Mouse (Mus musculus) testis, postnatal 14 days (tissue): ENCODE measurements around the gene Fam19a5.
A peak's percentile ranks its signal among the peaks of the same experiment; 100 is the strongest.

Experiments used
- DNase-seq: peaks from one replicate; pipeline ENCODE4 v3.0.0; 2021; ENCODE audit warnings: low spot score

Gene Fam19a5

DNA sequence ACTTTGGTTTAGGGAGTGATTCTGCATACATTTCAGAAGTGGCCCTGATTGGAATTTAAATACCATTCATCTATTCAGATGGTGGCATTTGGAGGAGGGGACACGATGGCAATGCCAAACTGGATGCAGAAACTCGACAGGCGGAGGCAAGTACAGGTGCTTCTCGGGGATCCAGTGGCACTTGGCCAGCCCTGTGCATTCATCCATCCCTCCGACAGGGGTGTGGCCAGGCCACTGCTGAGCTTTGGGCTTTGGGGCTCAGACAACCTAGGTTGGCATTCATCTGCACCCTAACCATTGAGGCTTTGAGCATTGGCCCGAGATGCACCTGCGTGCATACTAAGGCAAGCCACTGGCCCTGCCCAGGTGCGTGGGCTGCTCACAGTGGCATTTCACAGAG lies 52.6 kb downstream of the Fam19a5 start:
- DNase-seq: no peak

DNA sequence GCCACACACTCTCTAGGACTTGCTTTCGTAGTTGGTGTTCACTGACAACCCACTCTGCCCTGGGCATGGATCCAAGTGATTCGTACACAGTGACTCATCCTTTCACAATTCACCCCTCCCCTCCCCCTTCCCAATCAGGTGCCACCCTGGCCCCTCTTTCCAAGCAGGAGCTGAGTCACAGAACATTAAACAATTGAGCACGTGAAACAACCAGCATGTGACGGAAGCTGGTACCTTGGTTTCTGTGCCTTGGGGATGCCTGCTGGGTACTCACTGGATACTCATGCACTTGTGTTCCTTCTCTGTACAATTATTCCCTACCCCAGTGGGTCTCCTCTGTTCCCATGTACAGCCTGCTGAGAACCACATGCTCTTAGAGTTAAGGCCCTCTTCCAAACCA lies 53.0 kb downstream of the Fam19a5 start:
- no peak for DNase-seq

DNA sequence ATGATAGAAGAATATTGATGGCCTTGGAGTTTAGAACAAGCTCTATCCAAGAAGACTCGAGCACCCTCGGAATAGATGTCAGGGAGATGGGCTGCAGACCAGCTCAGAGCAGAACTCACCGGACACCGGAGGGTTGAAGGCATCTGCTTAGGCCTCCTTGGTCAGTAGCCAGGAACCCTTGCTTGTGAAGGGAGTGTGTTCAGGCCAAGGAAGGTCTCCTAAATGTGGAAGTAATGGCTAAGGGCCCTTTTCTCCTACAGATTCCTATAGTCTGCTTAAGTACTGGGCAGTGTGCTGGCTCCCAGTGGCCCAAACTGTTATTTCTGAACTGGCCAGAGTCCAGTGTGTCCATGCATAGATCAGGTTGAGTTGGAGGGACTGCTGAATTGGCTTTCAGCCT lies 53.7 kb downstream of the Fam19a5 start:
- no peak for DNase-seq

DNA sequence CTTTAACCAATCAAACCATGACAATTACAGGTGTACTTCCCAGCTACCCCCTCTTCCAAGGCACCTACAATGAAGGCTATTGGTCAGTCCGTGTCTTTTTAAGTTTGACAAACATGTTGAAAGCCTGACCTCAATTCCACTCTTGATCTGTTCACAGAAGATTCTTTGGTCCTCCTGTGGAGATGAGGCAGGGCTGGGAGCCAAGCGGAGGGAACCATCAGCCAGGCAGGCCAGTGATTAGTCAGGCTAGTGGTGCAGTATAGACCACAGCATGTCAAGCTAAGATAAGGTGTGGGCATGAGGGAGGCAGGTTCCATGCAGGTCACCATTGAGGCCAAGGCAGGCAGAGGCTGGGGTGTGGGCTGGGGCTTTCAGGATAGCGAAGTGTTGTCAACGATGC lies 54.5 kb downstream of the Fam19a5 start:
- DNase-seq: no peak

DNA sequence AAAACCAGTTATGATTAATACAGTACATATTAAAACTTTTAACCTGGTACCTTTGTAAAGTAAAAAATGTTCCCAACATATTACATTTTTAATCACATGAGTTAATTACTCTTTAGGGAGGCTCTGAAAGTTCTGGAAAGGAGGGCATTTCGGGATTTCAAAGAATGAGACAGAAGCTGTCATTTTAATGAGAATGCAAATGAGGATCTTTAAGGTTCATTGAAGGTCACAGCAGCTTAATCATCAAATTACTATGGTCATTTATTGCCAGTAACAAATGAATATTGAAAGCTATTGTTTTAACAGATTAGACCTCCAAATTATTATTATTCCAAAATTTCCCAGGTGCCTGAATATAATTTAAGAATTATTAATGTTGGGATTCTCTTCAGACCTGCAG lies 59.2 kb downstream of the Fam19a5 start:
- DNase-seq: no peak

DNA sequence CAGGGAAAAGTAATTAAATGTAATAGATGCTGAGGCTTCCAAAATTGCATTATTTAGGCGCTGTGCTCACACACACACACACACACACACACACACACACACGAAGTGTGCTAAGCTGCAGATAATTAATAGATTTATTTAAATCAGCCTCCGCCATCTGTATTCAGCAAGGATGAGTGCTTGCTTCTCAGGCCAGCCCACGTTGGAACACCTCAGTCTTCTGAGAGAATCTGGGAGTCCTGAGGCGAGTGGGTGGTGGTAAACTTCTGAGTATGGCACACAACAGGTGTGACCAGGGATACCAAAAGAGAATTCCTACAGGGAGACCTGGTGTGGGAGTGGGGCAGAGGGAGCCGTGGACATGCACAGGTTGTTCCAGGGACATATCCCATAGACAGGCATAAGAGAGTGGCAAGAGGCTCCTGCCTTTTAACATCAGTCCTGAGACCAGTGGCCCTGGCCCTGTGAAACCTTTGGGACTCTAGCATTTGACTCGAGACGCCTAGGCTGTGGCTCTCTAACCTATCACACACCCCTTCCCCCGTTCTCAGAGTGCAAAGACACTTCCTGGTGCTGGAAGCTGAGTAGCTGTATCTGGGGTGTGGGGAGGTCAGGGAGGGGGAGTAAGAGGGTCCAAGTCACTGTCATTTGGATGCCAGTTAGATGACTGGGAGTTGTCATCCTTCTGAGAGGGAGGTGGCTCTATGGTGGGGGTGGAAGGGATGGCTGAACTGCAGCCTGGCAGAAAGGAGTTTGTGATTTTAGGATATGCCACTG lies 61.6 kb downstream of the Fam19a5 start:
- no peak for DNase-seq

DNA sequence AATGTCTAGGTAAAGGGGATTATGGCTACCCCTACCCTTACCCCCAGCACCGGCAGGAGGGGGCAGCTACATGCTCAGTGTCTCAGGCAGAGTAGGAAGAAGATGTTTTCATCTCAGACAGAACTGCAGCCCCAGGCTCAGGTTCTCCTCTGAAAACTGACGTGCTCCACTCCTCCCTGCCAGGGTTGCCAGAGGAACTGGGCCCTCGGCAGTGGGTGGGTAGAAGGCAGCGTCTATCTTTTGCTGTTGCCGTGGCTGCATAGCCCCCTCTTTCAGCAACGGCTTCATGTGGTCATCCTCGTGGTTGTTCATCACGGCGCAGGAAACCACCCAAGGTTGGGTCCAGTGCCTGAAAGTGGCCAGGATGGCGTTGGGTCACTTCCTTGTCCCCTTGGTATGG lies 62.6 kb downstream of the Fam19a5 start:
- DNase-seq: no peak

DNA sequence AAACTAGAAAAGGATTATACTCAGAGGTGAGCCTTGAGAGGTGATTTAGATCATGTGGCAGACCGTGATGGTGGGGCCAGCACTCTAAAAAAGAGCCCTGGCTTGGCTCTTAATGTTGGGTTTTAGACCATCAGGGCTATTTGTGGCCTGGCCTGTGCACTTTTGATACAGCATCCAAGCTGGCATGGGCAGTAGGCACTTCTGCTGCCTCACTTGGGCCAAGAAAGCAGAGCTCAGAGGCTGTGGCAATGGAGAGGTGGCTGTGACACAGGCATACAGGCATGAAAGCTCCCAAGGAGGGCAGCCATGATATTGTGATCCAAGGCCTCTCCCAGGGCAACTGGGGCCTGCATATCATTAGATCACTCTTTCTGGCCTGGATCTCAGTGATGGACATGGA lies 65.1 kb downstream of the Fam19a5 start:
- no peak for DNase-seq

DNA sequence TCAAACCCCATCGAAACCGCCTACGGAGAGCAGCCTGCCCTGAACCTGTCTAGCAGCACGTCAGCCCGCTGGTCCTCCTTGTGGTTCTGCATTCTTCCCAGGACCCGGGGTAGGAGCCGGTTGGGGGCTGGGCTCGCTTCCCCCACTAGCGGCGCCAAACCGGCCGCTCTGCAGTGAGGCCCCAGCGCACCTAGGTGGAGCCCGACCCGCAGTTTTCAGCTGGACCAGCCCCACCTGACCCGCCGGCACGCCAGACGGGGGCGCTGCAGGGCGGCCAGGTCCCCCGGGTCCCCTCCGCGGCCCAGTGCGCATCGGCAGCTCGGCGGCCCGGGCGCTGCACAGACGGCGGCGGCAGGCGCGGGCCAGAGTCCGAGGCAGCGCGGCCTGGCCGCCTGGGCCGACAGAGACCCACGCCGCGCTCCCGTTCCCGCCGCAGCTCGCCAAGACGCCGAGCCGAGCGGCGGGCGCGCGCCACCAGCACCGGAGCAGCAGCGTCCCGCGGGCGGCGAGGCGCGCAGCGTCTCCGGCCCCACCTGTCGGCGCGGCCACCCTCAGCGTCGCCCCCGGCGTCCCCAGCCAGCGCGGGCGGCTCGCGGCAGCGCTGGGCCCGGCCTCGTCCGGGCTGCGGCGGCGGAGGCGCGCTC lies 80.0 kb downstream of the Fam19a5 start:
- DNase-seq: peak; percentile 87

DNA sequence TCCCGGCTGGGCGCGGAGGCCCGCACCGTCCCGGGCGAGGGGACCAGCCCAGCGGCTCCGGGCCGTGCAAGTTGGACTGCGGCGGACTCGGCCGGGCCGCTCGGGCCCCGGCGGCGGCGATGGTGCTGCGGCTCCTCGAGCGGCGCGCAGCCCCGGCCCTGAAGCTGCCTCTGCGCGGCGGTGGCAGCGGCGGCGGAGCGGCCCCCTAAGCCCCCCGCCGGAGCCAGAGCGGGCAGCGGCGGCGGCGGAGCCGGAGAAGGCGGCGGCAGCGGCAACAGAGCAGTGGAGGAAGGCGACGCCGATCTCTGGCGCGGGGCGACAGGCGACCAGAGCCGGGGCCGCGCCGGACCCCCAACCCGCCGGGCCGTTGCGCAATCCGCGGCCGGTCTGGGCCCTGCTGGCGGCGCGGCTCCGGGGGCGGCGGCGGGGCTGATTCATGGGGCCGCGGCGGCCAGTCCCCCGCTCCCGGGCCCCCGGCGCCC lies 80.6 kb downstream of the Fam19a5 start:
- peak; percentile 7 for DNase-seq

DNA sequence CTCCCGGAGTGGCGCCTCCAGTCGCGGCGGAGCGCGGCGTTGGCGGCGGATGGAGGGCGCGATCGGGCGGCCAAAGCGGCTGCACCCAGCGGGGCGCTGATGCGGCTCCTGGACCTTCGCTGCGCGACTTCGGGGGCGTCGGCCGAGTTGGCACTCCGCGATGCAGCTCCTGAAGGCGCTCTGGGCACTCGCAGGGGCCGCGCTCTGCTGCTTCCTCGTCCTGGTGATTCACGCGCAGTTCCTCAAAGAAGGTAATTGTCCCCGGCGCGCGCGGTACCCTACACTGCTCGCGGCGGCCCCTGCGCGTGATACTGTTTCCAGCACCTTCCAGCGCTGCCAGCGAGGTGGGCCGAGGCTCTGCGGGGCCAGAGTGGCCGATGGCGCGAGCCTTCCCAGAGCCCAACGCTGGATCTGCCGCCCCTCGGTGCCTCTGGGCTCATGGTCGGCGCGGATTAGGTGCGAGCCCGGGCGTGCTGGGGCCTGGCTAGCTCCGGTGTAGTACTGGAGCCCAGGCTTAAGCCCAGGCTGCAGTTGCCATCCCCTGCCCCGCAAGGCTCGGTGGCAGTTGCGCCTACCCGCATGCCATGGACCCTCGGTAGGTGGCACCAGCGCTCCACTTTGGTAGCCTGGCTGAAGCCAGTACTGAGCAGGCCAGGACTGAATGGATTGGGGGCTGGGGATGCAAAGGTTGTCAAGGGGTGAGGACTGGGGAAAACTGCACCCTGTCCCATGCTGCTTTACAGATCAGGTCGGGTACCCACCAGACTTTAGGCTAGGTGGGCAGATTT lies 81.3 kb downstream of the Fam19a5 start:
- DNase-seq: peak; percentile 78

DNA sequence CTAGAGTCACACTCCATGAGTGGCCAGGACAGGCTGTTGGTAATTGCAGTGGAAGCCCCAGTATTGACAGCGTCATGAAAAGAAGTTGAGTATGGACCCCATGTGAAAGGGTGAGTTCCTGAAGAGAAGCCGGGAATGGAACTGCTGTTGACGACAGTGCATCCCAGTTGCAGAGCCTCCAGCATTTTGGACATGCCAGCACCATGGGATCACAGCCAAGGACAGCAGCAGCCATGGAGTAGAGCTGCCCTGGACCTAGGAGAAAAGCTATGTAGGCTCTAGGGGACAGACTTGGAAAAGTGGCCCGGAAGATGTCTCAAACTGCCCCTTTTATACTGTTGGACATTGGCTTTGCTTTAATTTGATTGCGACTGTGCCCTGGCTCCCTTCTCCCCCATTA lies 91.2 kb downstream of the Fam19a5 start:
- DNase-seq: no peak

DNA sequence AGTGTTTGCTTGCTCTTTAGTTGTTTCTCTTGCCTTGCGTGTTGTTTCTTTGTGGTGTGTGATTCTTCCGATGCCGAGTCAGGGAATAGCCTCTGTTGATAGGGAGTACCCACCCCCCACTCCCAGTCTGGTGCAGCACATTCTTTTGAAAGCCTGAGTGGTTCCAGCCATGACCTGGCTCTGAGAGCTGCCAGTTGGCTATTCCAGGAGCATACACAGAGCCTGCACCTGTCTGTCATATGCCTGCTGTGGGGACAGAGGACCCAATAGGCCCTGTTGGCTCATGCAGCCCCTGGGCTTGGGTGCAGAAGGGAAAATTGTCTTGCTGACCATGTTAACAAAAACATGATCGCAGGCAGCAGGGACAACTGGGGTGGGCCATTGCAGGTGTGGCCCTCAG lies 92.3 kb downstream of the Fam19a5 start:
- no peak for DNase-seq

DNA sequence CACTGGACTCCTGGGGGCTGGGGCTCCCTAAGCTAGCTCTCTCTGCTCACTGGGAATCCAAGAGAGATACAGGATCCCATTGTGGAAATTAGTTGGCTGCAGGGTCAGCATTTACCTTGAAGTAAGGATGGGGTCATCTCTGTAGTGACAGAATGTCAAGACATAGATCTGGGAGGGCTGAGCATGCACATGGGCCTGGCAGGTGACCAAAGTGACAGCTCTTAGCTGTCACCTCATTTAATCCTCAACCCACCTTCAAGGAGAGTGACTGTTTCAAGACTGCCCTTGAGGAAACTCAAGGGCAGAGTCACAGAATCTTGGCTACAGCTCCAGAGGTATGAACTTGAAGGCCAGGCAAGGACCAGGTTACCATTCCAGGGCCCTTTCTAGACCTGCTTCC lies 93.1 kb downstream of the Fam19a5 start:
- no peak for DNase-seq

DNA sequence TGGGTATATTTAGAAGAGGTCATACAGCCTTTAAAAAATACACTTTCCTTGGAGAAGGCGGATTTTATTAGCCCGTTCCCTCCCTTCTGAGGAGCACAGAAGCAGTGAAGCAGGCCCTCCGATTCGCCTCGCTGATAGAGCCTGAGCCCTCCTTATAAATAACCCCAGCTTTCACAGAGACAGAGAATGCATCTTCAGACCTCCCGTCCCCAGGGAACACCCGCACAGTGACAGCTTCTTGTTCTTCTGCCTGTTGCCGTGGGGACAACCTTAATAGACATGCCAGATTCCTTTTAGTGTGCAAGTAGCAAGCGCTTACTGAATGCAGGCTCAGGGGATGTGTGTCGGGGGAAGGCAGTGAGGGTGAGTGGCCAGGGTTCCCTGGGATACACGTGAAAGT lies 94.2 kb downstream of the Fam19a5 start:
- DNase-seq: no peak

DNA sequence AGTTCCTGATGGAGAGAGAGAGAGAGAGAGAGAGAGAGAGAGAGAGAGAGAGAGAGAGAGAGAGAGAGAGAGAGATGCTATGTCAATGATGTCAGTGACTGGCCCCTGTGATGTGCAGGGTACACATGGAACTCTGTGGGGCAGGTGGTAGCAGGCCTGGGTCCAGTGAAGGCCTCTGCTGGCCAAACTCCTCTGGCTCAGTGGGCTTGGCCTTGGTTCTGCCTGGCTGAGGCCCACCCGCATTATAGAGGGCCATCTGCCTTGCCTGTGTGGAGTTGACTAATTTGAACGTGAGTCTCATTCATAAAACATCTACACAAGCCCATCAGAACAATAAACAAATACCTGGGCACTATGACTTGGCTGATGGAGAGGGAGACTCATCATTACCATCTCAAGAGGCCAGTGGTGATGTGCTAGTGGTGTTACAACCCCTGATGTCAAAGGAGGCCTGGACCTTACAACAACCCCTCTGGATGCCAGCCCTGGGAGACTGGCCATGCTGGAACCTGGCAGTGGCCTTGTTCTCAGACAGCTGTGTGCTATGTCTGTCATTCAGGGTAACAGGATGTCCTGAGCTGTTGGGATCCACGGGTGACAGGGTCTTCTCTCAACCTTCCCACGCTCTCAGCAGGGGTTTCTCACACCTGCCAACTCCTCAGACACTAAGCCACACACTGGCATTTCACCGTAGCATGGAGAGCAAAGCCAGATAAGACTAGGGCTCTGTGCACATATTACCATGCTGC lies 102.4 kb downstream of the Fam19a5 start:
- DNase-seq: no peak

DNA sequence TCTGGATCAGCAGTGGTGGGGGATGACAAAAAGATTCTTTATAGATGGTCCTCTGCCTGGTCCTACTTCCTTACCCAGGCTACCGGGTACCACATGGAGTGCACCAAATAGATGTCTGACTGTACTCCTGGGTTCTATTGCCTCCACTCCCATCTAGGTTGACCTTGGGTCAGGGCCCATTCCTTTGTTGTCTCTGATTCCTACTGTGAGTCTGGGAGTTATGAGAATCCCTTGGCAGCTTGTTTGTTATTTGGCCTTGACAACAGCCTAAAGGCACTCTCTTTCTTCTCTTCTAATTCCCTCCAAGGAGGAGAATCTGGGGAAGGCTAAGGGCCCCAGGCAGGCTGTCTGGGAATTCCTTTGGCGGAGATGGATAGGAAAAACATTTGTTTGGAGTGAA lies 105.6 kb downstream of the Fam19a5 start:
- DNase-seq: peak; percentile 60

DNA sequence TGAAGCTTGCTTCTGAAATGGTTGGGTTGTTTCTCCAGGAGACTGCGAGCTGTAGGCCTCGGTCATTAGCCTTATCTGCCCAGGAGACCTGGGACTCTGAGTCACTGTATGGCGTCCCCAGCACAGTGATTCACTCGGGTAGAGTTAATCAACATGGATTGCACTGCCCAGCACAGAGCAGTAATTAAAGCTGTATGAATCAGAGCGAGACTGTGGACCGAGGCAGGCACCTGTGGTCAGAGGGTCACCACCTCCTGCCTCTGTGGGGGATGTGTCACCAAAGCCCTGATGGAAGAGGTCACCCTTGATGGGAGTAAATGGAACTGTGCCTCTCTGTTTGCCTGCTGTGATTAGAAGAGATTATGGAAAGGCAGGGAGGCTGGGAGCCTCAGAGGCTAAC lies 110.5 kb downstream of the Fam19a5 start:
- no peak for DNase-seq

DNA sequence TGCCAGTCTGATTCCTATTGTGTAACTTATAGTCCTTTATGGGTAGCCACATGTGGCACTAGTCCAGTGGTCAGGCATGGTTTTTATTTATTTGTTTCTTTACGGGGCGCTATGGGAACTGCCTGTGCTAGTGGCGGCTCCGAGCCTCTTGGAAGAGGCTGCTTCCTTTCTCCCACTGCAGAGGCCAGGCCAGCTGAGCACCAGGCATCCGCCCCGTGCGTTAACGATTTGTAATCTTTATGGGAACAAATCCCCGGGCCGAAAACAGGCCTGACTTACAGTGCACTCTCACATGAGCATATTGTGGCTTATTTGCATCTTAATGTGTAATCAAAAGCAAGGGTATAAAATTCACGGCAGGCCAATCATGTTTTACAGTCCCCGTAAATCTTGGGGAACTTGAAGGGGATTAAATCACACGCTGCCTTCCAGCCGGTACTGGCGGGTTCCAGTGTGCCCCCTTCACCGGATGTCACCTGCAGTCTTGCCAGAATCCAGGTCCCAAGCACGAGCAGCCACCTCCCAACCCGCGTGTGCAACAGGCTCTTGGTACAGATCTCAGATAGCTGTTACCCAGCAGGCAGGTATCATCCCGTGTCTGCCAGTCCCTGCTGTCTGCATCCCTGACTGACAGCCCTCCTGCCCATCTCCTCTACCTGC lies 112.5 kb downstream of the Fam19a5 start:
- DNase-seq: no peak

DNA sequence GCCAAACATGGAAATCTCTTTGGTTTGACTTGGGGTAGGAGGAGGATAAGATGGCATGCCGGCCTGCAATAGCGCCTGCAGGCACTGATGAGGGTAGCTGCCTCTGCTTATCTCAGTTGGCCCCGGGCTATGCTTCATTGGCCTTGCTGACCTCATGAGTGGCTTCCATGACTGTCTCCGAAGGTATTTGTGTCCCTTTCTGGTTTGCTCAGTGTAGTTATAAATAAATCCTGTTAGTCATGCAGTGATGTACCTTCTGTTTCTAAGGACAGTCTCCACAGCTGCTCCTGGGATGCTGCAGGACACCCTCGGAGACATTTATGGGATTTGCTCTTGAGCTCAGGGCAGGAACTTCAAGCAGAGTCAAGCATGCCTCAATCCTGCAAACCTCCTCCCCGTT lies 115.6 kb downstream of the Fam19a5 start:
- DNase-seq: no peak

DNA sequence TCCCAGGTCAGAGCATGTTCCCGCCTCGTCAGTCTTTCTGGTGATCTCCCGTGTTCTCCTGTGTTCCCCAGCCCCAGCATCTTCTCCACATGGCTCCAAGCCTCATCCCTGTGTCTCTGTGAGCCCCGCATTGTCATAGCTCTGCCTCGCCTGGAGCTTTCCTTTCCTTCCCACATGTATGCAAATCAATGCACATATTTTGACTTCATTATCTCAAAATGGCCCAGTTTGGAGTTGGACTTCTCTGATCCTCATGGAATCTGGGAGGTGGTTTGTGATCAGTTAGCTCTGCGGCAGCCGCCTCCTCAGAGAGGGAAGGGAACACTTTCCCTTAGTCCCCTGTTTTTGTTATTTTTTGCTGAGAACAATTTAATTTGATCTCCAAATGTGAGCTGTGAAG lies 117.9 kb downstream of the Fam19a5 start:
- no peak for DNase-seq
